Mouse (Mus musculus) liver, embryonic 14.5 days (tissue): Measurements from ENCODE around the gene Chpt1. TPM values are rescaled to one million over a fixed set of nuclear protein-coding genes. Genes with fewer than 3 reads are reported as not detected.
"Not testable (repeated sequence)": the region's sequence is repeated elsewhere in the genome, so short reads cannot be mapped to it uniquely, and the experiment has no call there.

Experiments used
- ATAC-seq: fragments of 200-750 bp; cut with Nextera tagmentation; 2 replicates; pipeline ENCODE4 v1.8.0; 2017; ENCODE audit warnings: moderate number of reproducible peaks, mild to moderate bottlenecking, moderate library complexity; ENCODE audit not compliant: insufficient read depth
- DNase-seq, 3 experiments: peaks; one replicate each; pipeline ENCODE4 v3.0.0-alpha.2; 2012 to 2013; ENCODE audit warnings: low read depth in 3 of 3, low spot score in 3 of 3
- H3K27ac ChIP-seq: fragments of 300-500 bp; sonication (generic); 2 replicates; pipeline ENCODE4 v1.5.1; 2014; ENCODE audit warnings: moderate library complexity, mild to moderate bottlenecking, control low read depth, inconsistent platforms
- H3K27me3 ChIP-seq: fragments of 300-500 bp; sonication (generic); 2 replicates; pipeline ENCODE4 v1.6.1; 2014; ENCODE audit warnings: mild to moderate bottlenecking, low read length, moderate library complexity; ENCODE audit not compliant: control insufficient read depth, insufficient read depth
- H3K36me3 ChIP-seq: fragments of 300-500 bp; sonication (generic); replicated peaks from 2 replicates; pipeline ENCODE4 v1.6.1; 2014; ENCODE audit warnings: low read depth; ENCODE audit not compliant: control insufficient read depth, insufficient read depth
- H3K4me1 ChIP-seq, 2 experiments: fragments of 200-500 bp in 1 of 2; fragments of 300-500 bp in 1 of 2; sonication (generic) in 1 of 2; replicated peaks; 2 replicates each; pipeline ENCODE4 v1.6.1; 2012 to 2014; ENCODE audit warnings: antibody characterized with exemption in 1 of 2, inconsistent platforms in 1 of 2, low read length in 1 of 2; ENCODE audit not compliant: control insufficient read depth in 2 of 2, insufficient read depth in 2 of 2
- H3K4me2 ChIP-seq: fragments of 300-500 bp; sonication (generic); 2 replicates; pipeline ENCODE4 v1.6.1; 2014; ENCODE audit warnings: low read depth, mild to moderate bottlenecking, control low read depth, moderate library complexity
- H3K4me3 ChIP-seq, 2 experiments: fragments of 200-500 bp in 1 of 2; fragments of 300-500 bp in 1 of 2; sonication (generic) in 1 of 2; 2 replicates each; pipeline ENCODE4 v1.5.1; 2012 to 2014; ENCODE audit warnings: low read depth in 2 of 2, low read length in 2 of 2, mild to moderate bottlenecking in 2 of 2, control low read depth in 1 of 2, inconsistent platforms in 1 of 2, moderate library complexity in 1 of 2; ENCODE audit not compliant: insufficient read depth in 1 of 2
- H3K9ac ChIP-seq: fragments of 300-500 bp; sonication (generic); replicated peaks from 2 replicates; pipeline ENCODE4 v1.6.1; 2014; ENCODE audit warnings: mild to moderate bottlenecking, control low read depth, moderate library complexity
- H3K9me3 ChIP-seq: fragments of 300-500 bp; sonication (generic); 2 replicates; pipeline ENCODE4 v1.6.1; 2016; ENCODE audit warnings: low read length, mixed read lengths; ENCODE audit not compliant: control insufficient read depth
- CTCF ChIP-seq: IDR thresholded peaks from 2 replicates; pipeline ENCODE4 v1.5.1; 2016; ENCODE audit warnings: antibody characterized with exemption, low read depth, control low read depth
- EP300 ChIP-seq: IDR thresholded peaks from 2 replicates; pipeline ENCODE4 v1.6.1; 2016; ENCODE audit warnings: antibody characterized with exemption, low read depth
- WGBS: fragments of 180-500 bp; shearing (Covaris S2); extraction: QIAGEN DNeasy Blood & Tissue Kit; methylation state at CpG from one replicate; pipeline ENCODE4 v1.1.7; 2014; ENCODE audit not compliant: insufficient replicate concordance; 5-methylcytosine and 5-hydroxymethylcytosine counted together
- polyA plus RNA-seq, 2 experiments: library from polyadenylated mRNA; depleted of rRNA in 1 of 2; stranded (reverse) in 1 of 2; unstranded in 1 of 2; fragments of >200 nt; fragmentation: Nextera tagmentation in 1 of 2; extraction: Ambion mirVana in 1 of 2; gene quantifications; 2 replicates each; pipeline versions ENCODE4 v1.2.1 to v1.2.3; 2012 to 2014

The Chpt1 gene
- polyA plus RNA-seq, 2 experiments = 1.0 to 3.4 TPM

GRCm38 (mm10) chr10:88524016-88524415 lies 20.1 kb upstream of the Chpt1 start:
- no peaks in the 10 kb centered on the region for H3K36me3 ChIP-seq
- H3K27ac ChIP-seq = no peak overlapping the region
- no peaks in the 10 kb centered on the region for H3K9me3 ChIP-seq
- TF ChIP-seq EP300 (no peak), CTCF (no peak)
- WGBS = 63% methylated on average over 2 of the region's 2 CpGs
- no peak overlapping the region for H3K4me3 ChIP-seq
- H3K4me1 ChIP-seq = no peaks in the 10 kb centered on the region; a peak in 1 of 4 replicates
- no peak for DNase-seq
- no peak overlapping the region for H3K4me2 ChIP-seq
- no peak for ATAC-seq
- H3K9ac ChIP-seq = no peak overlapping the region
- H3K27me3 ChIP-seq = no peaks in the 10 kb centered on the region

DNA sequence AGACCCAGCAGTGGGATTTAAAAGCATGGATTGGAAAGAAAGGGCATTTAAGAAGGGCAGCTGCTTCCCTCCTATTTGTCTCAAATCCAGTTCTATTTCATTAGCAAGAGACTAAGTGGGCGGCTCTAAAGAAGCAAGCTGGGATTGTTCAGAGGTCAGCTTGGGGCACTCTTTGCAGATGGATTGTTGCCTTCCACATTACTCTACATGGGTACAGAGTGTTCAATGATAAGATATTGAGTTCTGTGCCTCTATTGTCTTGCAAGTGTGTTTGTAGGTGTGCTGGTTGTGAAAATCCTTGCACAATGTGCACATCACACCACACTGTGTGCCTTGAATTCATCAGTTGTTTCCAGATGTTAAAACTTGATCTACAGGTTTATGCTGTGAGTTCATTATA lies 19.3 kb upstream of the Chpt1 start:
- H3K27ac ChIP-seq = no peak overlapping the region
- 54% methylated on average over 1 of the region's 1 CpGs for WGBS
- no peaks in the 10 kb centered on the region for H3K36me3 ChIP-seq
- H3K4me1 ChIP-seq = no peaks in the 10 kb centered on the region; a peak in 1 of 4 replicates
- H3K9me3 ChIP-seq = no peaks in the 10 kb centered on the region
- no peak for TF ChIP-seq CTCF
- no peak for TF ChIP-seq EP300
- no peak overlapping the region for H3K9ac ChIP-seq
- no peak overlapping the region for H3K4me3 ChIP-seq
- H3K4me2 ChIP-seq = no peak overlapping the region
- no peaks in the 10 kb centered on the region for H3K27me3 ChIP-seq
- no peak for ATAC-seq
- no peak for DNase-seq

DNA sequence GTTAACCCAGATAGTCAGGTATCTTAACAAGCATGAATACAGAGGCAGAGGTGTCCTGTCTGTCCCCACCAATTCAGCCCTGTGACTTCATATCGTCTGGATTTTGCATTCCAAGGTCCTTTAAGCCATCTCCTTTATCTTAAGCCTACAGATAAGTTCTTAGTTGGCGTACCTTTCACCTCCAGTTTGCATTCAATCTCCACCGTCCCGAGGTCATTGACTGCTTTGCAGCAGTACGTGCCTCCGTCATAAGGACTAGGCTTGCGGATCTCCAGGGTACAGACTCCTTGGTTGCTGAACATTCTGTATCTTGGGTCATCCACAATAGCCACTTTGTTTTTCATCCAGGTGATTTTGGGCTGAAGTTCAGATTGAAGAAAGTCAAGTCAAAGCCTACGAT lies 18.9 kb upstream of the Chpt1 start:
- WGBS = 62% methylated on average over 8 of the region's 8 CpGs
- Histone ChIP-seq H3K4me1 (no peaks in the 10 kb centered on the region; a peak in 1 of 4 replicates), H3K36me3 (no peaks in the 10 kb centered on the region), H3K4me2 (no peak overlapping the region), H3K27ac (no peak overlapping the region), H3K27me3 (no peaks in the 10 kb centered on the region), H3K9me3 (no peaks in the 10 kb centered on the region), H3K4me3 (no peak overlapping the region), H3K9ac (no peak overlapping the region)
- DNase-seq = no peak
- TF ChIP-seq CTCF (no peak), EP300 (no peak)
- ATAC-seq = no peak

- not testable (repeated sequence) for H3K27ac ChIP-seq, H3K4me3 ChIP-seq, ATAC-seq, H3K27me3 ChIP-seq, H3K4me2 ChIP-seq, DNase-seq, H3K4me1 ChIP-seq, H3K9me3 ChIP-seq, H3K36me3 ChIP-seq, H3K9ac ChIP-seq
- WGBS = 63% methylated on average over 7 of the region's 7 CpGs
These were observed 11.2 kb upstream of the Chpt1 start for GRCm38 (mm10) chr10:88515049-88515448.

GRCm38 (mm10) chr10:88514495-88514894 lies 10.6 kb upstream of the Chpt1 start:
- H3K4me3 ChIP-seq = no peak overlapping the region
- no peaks in the 10 kb centered on the region for H3K27me3 ChIP-seq
- ATAC-seq (peak; percentile 70), DNase-seq (no peak)
- H3K27ac ChIP-seq = no peak overlapping the region
- no peak overlapping the region for H3K9ac ChIP-seq
- H3K4me1 ChIP-seq = no peaks in the 10 kb centered on the region
- no peaks in the 10 kb centered on the region for H3K36me3 ChIP-seq
- no peak overlapping the region for H3K4me2 ChIP-seq
- no peak for TF ChIP-seq EP300
- peak; percentile 56 for TF ChIP-seq CTCF
- 35% methylated on average over 2 of the region's 2 CpGs for WGBS
- no peaks in the 10 kb centered on the region for H3K9me3 ChIP-seq
